Mouse (Mus musculus): ENCODE measurements around the gene Pkig. TPM values are rescaled to one million over a fixed set of nuclear protein-coding genes. Genes with fewer than 3 reads are reported as not detected.

The Pkig gene
- total RNA-seq (2012; rRNA removed): 225 and 253 TPM in 2 replicates
- 227 and 228 TPM in 2 replicates for total RNA-seq (2014; rRNA removed)
- polyA plus RNA-seq (2012; ENCODE audit: insufficient read length, low read depth): 364 and 473 TPM in 2 replicates

DNA sequence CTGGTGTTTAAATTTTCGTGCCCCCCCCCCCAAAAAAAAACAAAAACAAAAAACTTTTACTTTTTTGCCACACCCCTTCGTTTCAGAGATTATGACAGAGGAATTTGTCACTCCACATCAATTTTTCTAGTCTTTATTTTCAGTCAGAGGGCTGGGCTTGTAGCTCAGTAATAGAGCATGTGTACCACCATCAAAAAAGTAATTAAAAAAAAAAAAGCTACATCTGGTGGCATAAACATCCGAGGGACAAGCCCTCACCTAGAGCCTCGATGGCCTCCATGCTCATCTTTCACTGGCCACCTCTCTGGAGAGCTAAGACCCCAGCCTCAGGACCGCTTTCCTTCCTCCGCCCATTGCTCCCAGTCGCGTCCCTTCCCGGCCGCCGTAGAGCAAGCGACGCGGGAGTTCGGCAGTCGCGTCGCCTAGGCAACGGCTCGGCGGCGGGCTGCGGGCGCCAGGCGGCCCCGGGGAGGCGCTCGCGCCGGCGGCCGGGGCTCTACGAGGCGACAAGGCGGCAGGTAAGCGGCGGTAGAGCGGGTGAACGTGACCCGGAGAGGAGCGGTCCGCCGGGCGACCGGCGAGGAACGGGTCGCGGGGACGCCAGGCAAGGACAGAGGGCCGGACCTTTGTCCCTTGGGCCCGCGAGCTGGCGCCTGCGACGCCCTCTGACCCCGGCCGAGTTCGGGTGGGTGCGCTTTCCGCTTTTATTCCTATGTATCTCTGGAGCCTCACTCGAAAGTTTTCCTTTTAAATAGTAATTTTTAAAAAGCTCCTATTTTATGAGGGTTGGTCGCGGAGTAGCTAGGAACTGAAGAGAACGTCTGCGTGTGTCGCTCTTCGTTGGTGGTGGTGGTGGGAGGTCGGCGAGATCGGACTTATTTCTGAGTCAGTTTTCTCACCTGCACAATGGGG is at the start of gene Pkig:
TSS of gene Pkig (plus strand) at position 412 of the 912 bp plus-strand sequence.
- Histone ChIP-seq H3K4me3 (replicated peaks in 1 of 3; ENCODE audit: low read depth in 2 of 3, low read length in 2 of 3, poor library complexity in 1 of 3) (peak within 1 kb of the TSS; percentile 86 to 94 (median 88)), H3K4me1 (ENCODE audit: control insufficient read depth in 1 of 2, insufficient read depth in 2 of 2) (peaks cover 13 to 37% of the 10 kb centered on the region in 2 experiments), H3K9me3 (replicated peaks; ENCODE audit: low read length) (peaks cover 4% of the 10 kb centered on the region), H3K36me3 (replicated peaks in 1 of 2; ENCODE audit: control insufficient read depth in 1 of 2, insufficient read depth in 1 of 2, low read length in 1 of 2) (peaks cover 0 to 19% of the 10 kb centered on the region in 2 experiments), H3K4me2 (ENCODE audit: insufficient read depth, low read depth, poor library complexity, severe bottlenecking) (peak within 1 kb of the TSS; percentile 97), H3K9ac (ENCODE audit: insufficient read depth, low read depth) (peak within 1 kb of the TSS; percentile 84), H3K79me2 (replicated peaks; ENCODE audit: control insufficient read depth, extremely low read depth, insufficient read depth, poor library complexity, severe bottlenecking) (peaks cover 47% of the 10 kb centered on the region), H3K27ac (ENCODE audit: insufficient read depth, low read depth) (peak within 1 kb of the TSS; percentile 86), H3K27me3 (replicated peaks) (no peaks in the 10 kb centered on the region)
- DNase-seq (ENCODE audit: extremely low read depth): peak; percentile 78
- in situ Hi-C loops (cut with MboI; ENCODE audit: low pct_ligation_motif_present, low pct_unique_long_range_greater_than_20kb, low sequenced_read_pairs) (no loop called here), dilution Hi-C loops (cut with MboI; ENCODE audit: extremely low pct_ligation_motif_present, extremely low pct_unique_long_range_greater_than_20kb, low sequenced_read_pairs) (no loop called here)
- TF ChIP-seq MYC (IDR thresholded peaks at IDR 0.05; ENCODE audit: low read depth, low read length) (no peak), HCFC1 (IDR thresholded peaks at IDR 0.05; ENCODE audit: low read depth, low read length) (peak; percentile 72), ZNF384 (IDR thresholded peaks at IDR 0.05; ENCODE audit: low read depth, low read length) (0 out of 2 replicates have a peak, but pooled peaks have one; percentile 13), TCF12 (IDR thresholded peaks at IDR 0.05; ENCODE audit: low read depth, low read length) (peak; percentile 78; the same call in 1 of the 2 replicates), MAZ (IDR thresholded peaks at IDR 0.05; ENCODE audit: low read depth, low read length) (no peak), IRF4 (IDR thresholded peaks at IDR 0.05; ENCODE audit: low read depth, low read length) (peak; percentile 85), BHLHE40 (IDR thresholded peaks at IDR 0.05; ENCODE audit: low read depth, low read length) (0 out of 2 replicates have a peak, but pooled peaks have one; percentile 33), KAT2A (IDR thresholded peaks at IDR 0.05; ENCODE audit: insufficient replicate concordance, low read length) (peak; percentile 59; the same call in 1 of the 2 replicates), CHD2 (IDR thresholded peaks at IDR 0.05; ENCODE audit: low read length) (peak; percentile 84), UBTF (IDR thresholded peaks at IDR 0.05; ENCODE audit: low read depth, low read length) (peak; percentile 91), E2F4 (IDR thresholded peaks at IDR 0.05; ENCODE audit: insufficient replicate concordance, low read depth, low read length) (no peak), RCOR1 (conservative IDR thresholded peaks at IDR 0.05; ENCODE audit: low read depth, low read length) (no peak), RAD21 (IDR thresholded peaks at IDR 0.05; ENCODE audit: low read depth, low read length) (peak; percentile 11), GABPA (IDR thresholded peaks at IDR 0.05; ENCODE audit: insufficient replicate concordance, low read depth, low read length) (no peak), MEF2A (IDR thresholded peaks at IDR 0.05; ENCODE audit: borderline replicate concordance, low read depth, low read length) (peak; percentile 65), SIN3A (IDR thresholded peaks at IDR 0.05; ENCODE audit: low read length) (peak; percentile 90), NRF1 (IDR thresholded peaks at IDR 0.05; ENCODE audit: low read depth, low read length) (peak; percentile 41; the same call in 1 of the 2 replicates), ZC3H11A (IDR thresholded peaks at IDR 0.05; ENCODE audit: low read depth, low read length) (no peak), MAFK (IDR thresholded peaks at IDR 0.05; ENCODE audit: insufficient replicate concordance, low read length) (no peak), MAX (IDR thresholded peaks at IDR 0.05; ENCODE audit: low read length) (0 out of 2 replicates have a peak, but pooled peaks have one; percentile 45), JUND (conservative IDR thresholded peaks at IDR 0.05; ENCODE audit: low read depth, low read length) (no peak), USF2 (conservative IDR thresholded peaks at IDR 0.05; ENCODE audit: low read depth, low read length) (no peak), PAX5 (IDR thresholded peaks at IDR 0.05; ENCODE audit: low read length) (no peak), MXI1 (IDR thresholded peaks at IDR 0.05; ENCODE audit: low read depth, low read length) (peak; percentile 98), ZMIZ1 (IDR thresholded peaks at IDR 0.05; ENCODE audit: low read depth, low read length) (no peak; the same call in 1 of the 2 replicates), CTCF (conservative IDR thresholded peaks at IDR 0.05 in 1 of 2, IDR thresholded peaks at IDR 0.05 in 1 of 2; ENCODE audit: low read depth in 2 of 2, low read length in 2 of 2) (peak in 1 of 2 experiments; percentile 45; a peak in 2 of 4 replicates), TBP (conservative IDR thresholded peaks at IDR 0.05; ENCODE audit: low read depth, low read length) (no peak), EP300 (IDR thresholded peaks at IDR 0.05; ENCODE audit: low read length) (no peak), ETS1 (conservative IDR thresholded peaks at IDR 0.05; ENCODE audit: low read depth, low read length) (no peak), ELF1 (IDR thresholded peaks at IDR 0.05; ENCODE audit: low read depth, low read length) (peak; percentile 73), POLR2A (IDR thresholded peaks at IDR 0.05; ENCODE audit: low read depth, low read length) (peak; percentile 55; the same call in 1 of the 2 replicates), JUN (IDR thresholded peaks at IDR 0.05; ENCODE audit: insufficient read depth, low read depth, low read length) (no peak), USF1 (IDR thresholded peaks at IDR 0.05; ENCODE audit: low read depth, low read length) (no peak), SMC3 (IDR thresholded peaks at IDR 0.05; ENCODE audit: low read depth, low read length) (peak; percentile 24; the same call in 1 of the 2 replicates), CHD1 (IDR thresholded peaks at IDR 0.05; ENCODE audit: low read depth, low read length) (no peak), POLR2AphosphoS2 (IDR thresholded peaks at IDR 0.05; ENCODE audit: low read depth, low read length) (no peak), NELFE (IDR thresholded peaks at IDR 0.05; ENCODE audit: low read depth, low read length) (peak; percentile 28; the same call in 1 of the 2 replicates)

Measured in CH12.LX (cell line).